Mouse (Mus musculus): Measurements from ENCODE around the gene Pcdh15. TPM values are rescaled to one million over a fixed set of nuclear protein-coding genes. Genes with fewer than 3 reads are reported as not detected.

Pcdh15 gene
- polyA plus RNA-seq, 1 experiment = 2.0 TPM

DNA sequence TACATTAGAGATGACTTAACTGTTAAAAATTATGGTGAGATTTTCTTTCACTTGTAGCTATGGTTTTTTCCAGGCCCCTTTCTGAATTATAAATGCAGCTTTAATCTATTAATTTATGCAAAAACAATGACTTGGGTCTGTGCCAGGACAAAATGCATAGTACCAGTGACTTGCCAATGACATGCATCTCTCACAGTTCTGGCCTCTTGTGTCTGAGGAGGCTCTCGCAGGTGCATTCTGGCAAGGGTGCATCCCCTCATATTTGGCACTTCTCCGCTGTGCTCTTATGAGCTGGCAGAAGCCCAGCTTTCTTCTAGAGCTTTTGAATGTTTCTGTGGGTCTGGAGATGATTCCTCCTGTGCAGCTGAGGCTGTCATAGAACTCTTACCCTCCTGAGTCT lies 1216.9 kb downstream of the Pcdh15 start:
- Histone ChIP-seq H3K4me1 (ENCODE audit: control insufficient read depth, insufficient read depth, low read length) (no peaks in the 10 kb centered on the region), H3K4me3 (ENCODE audit: control insufficient read depth, low read depth, low read length) (no peak overlapping the region), H3K36me3 (ENCODE audit: control insufficient read depth, insufficient read depth, low read length) (no peaks in the 10 kb centered on the region), H3K27me3 (ENCODE audit: control insufficient read depth, insufficient read depth, low read length) (no peaks in the 10 kb centered on the region), H3K27ac (ENCODE audit: control insufficient read depth, insufficient read depth, low read depth, low read length) (no peak overlapping the region)
- TF ChIP-seq POLR2A (IDR thresholded peaks at IDR 0.05; ENCODE audit: control insufficient read depth, low read depth, low read length) = no peak
- TF ChIP-seq CTCF (IDR thresholded peaks at IDR 0.05; ENCODE audit: control insufficient read depth, insufficient read depth, insufficient replicate concordance, low read depth, low read length) = no peak

DNA sequence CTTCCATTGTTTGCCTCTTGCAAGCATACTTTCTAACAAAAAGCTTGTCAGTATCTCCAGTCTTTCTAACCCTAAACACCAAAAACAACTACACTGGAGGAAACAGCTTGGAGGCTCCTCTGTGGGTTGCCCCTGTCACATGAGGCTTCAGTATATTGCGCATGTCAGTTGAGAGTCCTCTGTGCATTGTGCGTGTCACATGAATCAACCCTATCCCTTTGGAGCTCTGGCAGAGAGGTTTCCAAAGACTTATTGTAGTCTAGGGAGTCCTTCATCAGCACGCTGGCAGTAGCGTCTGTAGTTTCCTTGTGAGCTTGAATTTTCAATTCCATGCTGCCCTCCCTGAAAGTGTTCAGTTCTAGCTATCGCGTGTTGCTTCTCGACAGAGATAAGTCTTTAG lies 1236.3 kb downstream of the Pcdh15 start:
- no peak for TF ChIP-seq POLR2A (IDR thresholded peaks at IDR 0.05; ENCODE audit: control insufficient read depth, low read depth, low read length)
- no peak for TF ChIP-seq CTCF (IDR thresholded peaks at IDR 0.05; ENCODE audit: control insufficient read depth, insufficient read depth, insufficient replicate concordance, low read depth, low read length)
- Histone ChIP-seq H3K27ac (ENCODE audit: control insufficient read depth, insufficient read depth, low read depth, low read length) (no peak overlapping the region), H3K36me3 (ENCODE audit: control insufficient read depth, insufficient read depth, low read length) (no peaks in the 10 kb centered on the region), H3K4me1 (ENCODE audit: control insufficient read depth, insufficient read depth, low read length) (no peaks in the 10 kb centered on the region), H3K27me3 (ENCODE audit: control insufficient read depth, insufficient read depth, low read length) (no peaks in the 10 kb centered on the region), H3K4me3 (ENCODE audit: control insufficient read depth, low read depth, low read length) (no peak overlapping the region)

DNA sequence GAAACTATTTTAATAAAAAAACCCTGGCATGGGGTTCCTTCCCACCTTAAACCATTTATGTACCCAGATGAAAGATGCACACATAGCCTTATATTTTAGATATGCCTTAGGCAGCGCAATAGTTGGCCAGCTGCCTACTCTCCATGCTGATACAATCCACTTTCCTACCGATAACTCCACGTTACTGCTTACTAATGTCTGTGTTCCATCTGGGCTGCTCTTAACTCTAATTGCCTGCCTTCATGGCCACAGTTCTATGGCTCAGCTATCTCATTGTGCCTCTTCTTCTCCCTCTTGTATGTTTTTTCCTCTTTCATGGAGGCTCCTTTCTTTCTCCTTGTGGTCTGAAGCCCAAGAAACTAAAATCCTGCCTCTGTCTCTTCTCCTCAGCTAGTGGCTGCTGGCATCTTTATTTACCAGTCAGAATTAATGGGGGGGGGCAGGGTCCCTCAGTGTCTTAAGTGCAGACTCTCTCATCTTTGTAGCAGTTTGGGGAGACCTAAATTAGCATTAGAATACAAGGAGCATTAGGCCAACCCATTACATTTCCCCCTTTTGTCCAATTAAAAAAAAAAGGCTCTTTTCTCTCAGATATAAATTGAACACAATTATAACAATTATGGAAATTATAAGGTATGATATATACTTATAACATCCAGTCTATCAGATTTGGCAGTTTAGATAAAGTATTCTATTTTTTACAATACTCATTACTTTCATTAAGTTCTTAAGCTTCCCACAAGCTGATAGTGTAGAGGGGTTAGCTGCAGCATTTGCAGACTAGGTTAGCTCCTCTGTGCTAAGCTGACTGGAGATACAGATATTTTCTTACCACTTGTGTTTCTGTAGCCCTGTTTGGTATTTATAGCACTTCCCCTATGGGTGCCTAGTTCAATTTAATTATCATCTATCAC lies 1240.4 kb downstream of the Pcdh15 start:
- Histone ChIP-seq H3K4me1 (ENCODE audit: control insufficient read depth, insufficient read depth, low read length) (no peaks in the 10 kb centered on the region), H3K27me3 (ENCODE audit: control insufficient read depth, insufficient read depth, low read length) (no peaks in the 10 kb centered on the region), H3K36me3 (ENCODE audit: control insufficient read depth, insufficient read depth, low read length) (no peaks in the 10 kb centered on the region), H3K27ac (ENCODE audit: control insufficient read depth, insufficient read depth, low read depth, low read length) (no peak overlapping the region), H3K4me3 (ENCODE audit: control insufficient read depth, low read depth, low read length) (no peak overlapping the region)
- TF ChIP-seq CTCF (IDR thresholded peaks at IDR 0.05; ENCODE audit: control insufficient read depth, insufficient read depth, insufficient replicate concordance, low read depth, low read length) (no peak), POLR2A (IDR thresholded peaks at IDR 0.05; ENCODE audit: control insufficient read depth, low read depth, low read length) (no peak)

DNA sequence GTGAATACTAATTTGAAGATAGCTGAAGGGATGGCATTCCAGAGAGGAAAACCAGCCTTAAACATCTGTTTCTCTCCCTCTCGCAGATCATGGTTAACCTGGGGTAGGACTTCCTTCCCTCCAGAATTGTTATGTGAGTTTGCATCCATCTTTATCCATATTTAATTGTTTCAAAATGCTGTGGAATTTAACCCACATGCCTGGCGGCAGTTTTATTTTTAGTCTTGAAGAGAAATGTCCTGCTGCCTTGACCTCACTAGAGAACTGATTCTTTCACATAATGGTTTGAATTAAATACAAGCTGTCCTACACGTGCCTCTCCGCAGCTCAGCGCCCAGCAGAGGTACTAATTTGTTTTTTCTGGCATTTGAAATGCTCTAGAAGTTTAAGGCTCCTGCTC lies 1260.4 kb downstream of the Pcdh15 start:
- TF ChIP-seq CTCF (IDR thresholded peaks at IDR 0.05; ENCODE audit: control insufficient read depth, insufficient read depth, insufficient replicate concordance, low read depth, low read length) = no peak
- no peak for TF ChIP-seq POLR2A (IDR thresholded peaks at IDR 0.05; ENCODE audit: control insufficient read depth, low read depth, low read length)
- H3K4me3 ChIP-seq (ENCODE audit: control insufficient read depth, low read depth, low read length) = no peak overlapping the region
- no peaks in the 10 kb centered on the region for H3K4me1 ChIP-seq (ENCODE audit: control insufficient read depth, insufficient read depth, low read length)
- no peaks in the 10 kb centered on the region for H3K36me3 ChIP-seq (ENCODE audit: control insufficient read depth, insufficient read depth, low read length)
- H3K27me3 ChIP-seq (ENCODE audit: control insufficient read depth, insufficient read depth, low read length) = no peaks in the 10 kb centered on the region
- H3K27ac ChIP-seq (ENCODE audit: control insufficient read depth, insufficient read depth, low read depth, low read length) = no peak overlapping the region

DNA sequence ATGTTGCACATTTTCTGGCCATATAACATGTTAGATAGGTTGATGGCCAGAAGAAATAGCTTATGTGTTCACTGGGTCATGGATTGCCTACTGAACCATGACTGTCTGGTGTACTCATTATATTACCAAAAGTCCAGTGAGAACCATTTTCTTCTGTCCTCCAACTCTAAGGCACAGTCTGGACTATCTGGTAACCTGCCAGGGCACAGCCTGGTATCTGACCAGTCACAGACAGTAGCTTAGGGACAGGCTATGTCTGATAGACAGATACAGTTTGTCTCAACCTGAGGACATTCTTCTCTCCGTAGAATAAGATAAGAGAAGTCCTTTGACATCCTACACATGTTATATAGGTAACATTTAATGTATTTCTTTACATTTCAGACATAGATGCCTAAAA lies 1279.6 kb downstream of the Pcdh15 start:
- H3K36me3 ChIP-seq (ENCODE audit: control insufficient read depth, insufficient read depth, low read length) = no peaks in the 10 kb centered on the region
- no peak for TF ChIP-seq CTCF (IDR thresholded peaks at IDR 0.05; ENCODE audit: control insufficient read depth, insufficient read depth, insufficient replicate concordance, low read depth, low read length)
- TF ChIP-seq POLR2A (IDR thresholded peaks at IDR 0.05; ENCODE audit: control insufficient read depth, low read depth, low read length) = no peak
- no peaks in the 10 kb centered on the region for H3K4me1 ChIP-seq (ENCODE audit: control insufficient read depth, insufficient read depth, low read length)
- H3K4me3 ChIP-seq (ENCODE audit: control insufficient read depth, low read depth, low read length) = no peak overlapping the region
- H3K27ac ChIP-seq (ENCODE audit: control insufficient read depth, insufficient read depth, low read depth, low read length) = no peak overlapping the region
- H3K27me3 ChIP-seq (ENCODE audit: control insufficient read depth, insufficient read depth, low read length) = no peaks in the 10 kb centered on the region

DNA sequence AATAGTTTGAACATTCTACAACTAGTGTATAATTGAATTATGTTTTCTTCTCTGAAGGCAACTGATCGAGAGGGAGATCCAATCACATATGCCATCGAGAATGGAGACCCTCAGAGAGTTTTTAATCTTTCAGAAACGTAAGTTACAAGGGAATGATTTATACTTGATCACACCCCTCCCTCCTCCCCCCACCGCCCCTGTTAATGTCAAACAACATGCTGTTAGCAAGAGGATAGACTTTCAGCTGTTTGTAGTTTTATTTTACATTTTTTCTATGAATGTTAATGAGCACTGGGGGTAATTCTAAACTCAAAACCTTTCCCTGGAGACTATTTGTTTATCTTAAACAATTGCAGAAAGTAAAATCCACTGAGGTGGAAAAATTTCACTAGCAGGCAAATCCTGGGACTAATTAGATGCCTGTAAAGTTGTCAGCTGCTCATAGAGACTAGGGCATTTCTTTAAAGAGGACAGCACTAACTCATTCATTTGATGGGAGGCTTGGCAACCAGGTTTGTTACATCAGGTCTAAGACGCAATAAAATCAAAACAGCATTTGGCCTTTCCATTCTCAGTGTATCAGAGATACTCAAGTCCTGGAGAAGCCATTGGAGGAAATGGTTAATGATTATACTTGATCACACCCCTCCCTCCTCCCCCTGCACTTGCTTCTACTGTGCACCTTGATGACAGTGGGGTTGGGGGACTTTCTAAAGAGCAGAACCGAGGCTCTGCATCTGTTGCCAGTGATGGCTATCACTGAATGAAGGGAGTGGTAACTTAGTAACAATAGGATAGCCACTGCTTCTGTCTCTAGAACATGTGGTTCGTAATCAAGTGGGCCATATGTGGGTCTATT lies 1280.4 kb downstream of the Pcdh15 start:
- H3K27me3 ChIP-seq (ENCODE audit: control insufficient read depth, insufficient read depth, low read length) = no peaks in the 10 kb centered on the region
- no peaks in the 10 kb centered on the region for H3K36me3 ChIP-seq (ENCODE audit: control insufficient read depth, insufficient read depth, low read length)
- H3K4me3 ChIP-seq (ENCODE audit: control insufficient read depth, low read depth, low read length) = no peak overlapping the region
- no peaks in the 10 kb centered on the region for H3K4me1 ChIP-seq (ENCODE audit: control insufficient read depth, insufficient read depth, low read length)
- H3K27ac ChIP-seq (ENCODE audit: control insufficient read depth, insufficient read depth, low read depth, low read length) = no peak overlapping the region
- TF ChIP-seq CTCF (IDR thresholded peaks at IDR 0.05; ENCODE audit: control insufficient read depth, insufficient read depth, insufficient replicate concordance, low read depth, low read length) = no peak
- TF ChIP-seq POLR2A (IDR thresholded peaks at IDR 0.05; ENCODE audit: control insufficient read depth, low read depth, low read length) = no peak

Data from testis, adult 2 months (tissue).